Mouse (Mus musculus) CD8-positive naive resting alpha-beta T cell, adult 2 months (primary cell): ENCODE measurements at regions not wholly inside any gene's neighbourhood (a gene's known extent, or its start where the extent isn't known, plus 50 kb on each side); places are given as distances from the start of the nearest gene placed in this dataset.

Experiments
- DNase-seq, 2 experiments: peaks; one replicate each; pipeline ENCODE4 v3.0.0; 2022; ENCODE audit warnings: low read depth in 2 of 2, low spot score in 2 of 2

DNA sequence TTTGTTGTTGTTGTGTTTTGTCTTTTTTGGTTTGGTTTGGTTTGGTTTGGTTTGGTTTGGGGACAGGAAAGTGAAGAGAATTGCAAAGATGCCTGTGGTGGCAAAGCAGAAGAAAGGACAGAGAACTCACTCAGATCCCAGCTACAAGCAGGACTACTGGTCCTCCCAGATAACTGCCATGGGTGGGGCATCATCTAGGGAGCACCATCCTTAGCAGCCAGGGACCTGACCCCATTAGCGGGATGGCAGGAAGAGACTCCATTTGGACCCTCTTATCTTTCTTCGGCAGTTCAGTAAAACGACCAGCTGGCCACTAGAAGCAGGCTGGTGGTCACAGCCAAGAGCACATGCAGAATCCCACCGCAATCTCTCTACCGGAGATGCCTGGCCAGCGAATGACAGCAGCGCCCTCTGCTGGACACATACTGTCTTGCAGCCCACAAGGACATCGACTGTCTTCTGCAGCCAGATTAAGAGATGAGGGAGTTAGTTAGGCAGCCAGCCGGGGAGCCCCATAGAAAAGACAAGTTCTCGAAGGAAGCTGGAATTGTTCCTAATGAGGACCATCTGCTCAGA, 119.8 kb downstream of the Gm9195 start:
- peak; percentile 4 to 19 for DNase-seq

DNA sequence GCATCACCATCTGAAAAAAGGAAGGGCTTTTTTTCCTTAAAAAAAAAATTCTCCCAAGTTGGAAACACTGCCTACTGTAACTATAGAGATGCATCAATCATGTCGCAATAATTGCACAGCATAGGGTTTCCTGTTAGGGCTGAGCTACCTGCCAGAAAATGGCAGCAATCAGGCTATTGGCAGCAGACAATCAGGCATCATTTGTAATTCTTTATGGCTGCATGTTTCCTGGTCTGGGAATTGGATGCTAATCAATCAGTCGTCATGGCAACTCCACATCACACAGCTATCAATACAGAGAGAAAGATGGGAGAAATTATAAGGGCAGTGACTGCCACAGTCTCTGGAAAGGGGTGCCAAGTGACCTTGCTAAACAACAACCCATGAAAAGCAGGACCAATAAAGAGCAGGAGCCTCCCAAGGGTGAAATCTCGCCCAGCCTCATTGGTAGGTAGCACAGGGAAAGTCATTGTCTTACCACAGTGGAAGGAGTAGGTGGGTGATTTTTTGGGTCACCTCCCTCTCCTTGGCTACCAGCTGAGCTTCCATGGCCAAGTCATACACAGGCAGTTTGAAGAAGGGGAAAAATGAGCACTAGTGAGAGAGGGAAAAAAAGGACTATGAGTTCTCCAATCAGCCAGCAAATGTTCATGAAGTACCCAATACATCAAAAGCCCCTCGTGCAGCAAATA, 130.7 kb downstream of the Gm9195 start:
- DNase-seq = no peak

DNA sequence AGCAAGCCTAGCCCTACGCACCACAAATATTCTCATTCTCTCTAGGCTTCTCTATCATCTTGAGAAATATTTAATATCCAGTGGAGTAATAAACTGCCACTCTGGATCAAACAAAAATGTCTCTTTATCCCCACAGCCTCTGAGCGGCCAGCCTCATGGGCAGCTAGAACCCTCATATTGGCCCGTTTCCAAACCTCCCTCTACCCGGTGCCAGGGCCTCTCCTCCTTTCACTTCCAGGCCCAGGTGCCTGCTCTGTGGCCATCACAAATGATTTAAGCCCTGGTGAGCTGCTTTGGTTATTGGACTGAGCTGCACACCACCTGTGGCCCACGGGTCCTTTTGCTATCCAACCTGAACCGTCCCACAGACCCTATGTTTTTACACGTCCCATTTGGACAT, 131.5 kb downstream of the Gm9195 start:
- DNase-seq = no peak

DNA sequence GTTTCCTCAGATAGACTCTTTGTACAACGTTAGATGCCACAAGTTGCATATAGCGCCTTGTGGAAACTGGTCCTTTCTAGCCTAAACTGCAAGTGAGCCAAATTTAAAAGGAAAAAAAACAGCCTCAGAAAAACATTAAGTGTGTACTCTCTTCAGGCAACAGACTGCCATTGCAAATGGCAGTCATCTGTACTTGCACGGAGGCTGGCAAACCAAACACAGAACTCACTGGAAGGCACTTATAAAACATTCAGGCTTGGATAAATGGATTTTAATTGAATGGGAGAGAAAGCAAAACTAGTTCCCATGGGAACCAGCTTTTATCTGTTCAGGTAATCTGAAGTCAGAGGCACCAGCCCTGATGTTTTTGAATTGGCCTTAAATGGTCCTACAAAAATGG, 133.7 kb downstream of the Gm9195 start:
- no peak for DNase-seq

DNA sequence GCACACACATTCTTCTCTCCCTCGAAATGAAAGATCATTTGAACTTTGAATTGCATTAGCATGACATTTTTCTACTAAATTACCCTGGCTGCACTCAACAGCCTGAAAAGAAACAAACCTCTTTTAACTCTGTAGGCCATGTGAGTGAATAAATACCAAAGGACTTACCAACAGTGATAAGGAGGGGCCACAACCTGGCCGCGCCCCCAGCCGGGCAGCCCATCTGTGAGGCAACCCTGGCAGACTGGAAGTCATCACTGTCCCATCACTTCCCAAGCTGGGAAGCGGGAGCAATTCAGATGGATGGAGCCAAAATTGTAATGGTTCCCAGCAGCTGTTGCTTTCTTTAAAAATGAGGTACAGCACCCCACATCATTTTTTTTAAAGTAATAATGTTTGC, 149.5 kb downstream of the Gm9195 start:
- DNase-seq = no peak

DNA sequence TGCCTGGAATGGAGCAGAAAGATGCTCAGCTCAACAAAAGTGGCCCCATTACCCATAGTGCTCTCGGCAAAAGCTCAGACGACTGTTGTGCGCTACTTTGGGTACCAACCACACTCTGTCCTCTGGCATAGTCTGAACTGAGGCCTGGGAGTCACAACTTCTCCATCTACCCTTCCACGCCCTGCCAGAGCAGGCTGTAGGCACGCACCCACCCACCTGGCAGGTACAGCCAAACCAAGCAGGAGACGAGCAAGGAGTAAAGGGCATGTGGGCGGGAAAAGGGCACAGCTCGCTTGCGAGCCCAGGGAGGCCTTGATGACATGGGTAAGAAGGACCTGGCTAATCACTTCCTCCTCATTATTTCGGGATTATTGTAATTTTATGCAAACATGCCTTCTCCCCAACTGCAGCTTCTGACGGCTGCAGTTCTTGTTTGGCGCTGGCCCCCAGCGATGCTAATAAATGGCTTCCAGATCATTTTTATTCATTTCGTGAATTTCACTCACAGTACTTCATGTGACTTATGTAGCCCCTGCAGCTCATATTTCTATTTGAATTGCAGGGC, 150.0 kb downstream of the Gm9195 start:
- no peak for DNase-seq

DNA sequence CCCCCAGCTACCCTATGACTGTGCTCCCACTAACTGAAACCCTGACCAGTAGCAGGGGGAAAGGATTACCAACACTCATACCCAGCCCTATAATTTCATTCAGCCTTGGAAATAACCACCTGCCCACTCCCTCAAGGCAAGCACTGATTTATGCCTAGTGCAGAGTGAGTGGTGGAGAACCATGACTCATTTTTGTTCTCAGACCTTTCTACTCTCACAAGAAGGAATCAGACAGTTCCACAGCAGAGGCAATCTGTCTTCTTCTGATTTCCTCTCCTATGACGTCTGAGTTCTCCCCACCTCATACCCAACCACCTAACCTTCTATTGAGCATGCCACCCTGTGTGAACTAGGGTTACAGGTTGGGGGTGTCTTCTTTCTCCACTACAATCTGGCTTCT, 153.6 kb downstream of the Gm9195 start:
- no peak for DNase-seq

DNA sequence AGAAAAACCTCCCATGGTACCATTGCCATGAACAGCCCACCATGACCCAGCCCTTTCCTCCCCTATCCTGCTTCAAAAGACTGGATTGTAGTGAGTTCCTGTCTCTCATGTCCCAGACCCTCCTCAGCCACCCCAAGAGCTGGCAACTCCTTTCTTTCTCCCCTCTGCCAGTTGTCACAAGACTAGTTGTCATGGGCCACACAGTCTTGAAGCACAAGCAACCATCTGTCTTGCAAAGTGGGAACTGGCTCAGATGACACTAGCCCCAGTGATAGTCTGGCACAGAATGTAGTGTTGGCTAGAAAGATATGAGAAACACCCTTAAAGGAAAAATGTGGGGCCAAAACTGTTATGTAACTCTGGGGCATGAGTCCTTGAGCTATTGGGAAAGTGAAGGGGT, 187.8 kb downstream of the Gm9195 start:
- no peak for DNase-seq

DNA sequence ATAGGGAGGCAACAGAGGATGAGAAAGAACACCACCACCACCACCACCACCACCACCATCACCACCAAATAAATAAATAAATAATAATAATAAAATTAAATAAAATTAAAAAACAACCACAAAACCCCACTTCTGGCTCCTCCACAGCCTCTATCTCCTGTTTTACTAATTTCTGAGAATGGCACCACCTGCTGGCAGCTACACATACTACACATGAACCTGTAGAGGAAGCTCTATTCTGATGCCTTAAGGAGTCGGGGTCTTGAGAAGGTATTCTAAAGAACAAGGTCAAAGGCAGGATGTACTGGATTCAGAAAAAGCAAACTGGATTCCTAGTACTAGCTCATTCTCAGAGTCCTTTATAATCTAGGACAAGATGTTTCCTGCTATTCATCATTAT, 191.6 kb downstream of the Gm9195 start:
- DNase-seq = no peak

DNA sequence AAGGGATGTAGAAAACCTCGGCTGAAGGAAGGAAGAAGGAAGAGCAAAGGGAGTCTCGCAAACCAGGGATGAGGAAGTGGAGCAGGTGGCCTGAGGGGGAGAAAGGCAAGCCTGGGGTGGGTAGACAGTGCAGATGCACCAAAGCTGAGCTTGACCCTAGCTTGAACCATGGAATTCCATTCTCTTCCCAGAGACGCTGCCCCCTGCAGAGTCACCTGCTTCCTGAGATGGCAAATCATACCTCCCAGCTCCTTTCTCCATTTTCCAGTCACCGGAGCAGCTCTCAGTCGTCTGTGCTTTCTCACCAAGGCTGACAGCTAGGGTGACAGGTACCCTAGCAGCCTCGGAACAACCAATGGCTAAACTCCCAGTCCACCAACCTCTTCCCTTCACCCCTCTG, 197.0 kb downstream of the Gm9195 start:
- DNase-seq = no peak

DNA sequence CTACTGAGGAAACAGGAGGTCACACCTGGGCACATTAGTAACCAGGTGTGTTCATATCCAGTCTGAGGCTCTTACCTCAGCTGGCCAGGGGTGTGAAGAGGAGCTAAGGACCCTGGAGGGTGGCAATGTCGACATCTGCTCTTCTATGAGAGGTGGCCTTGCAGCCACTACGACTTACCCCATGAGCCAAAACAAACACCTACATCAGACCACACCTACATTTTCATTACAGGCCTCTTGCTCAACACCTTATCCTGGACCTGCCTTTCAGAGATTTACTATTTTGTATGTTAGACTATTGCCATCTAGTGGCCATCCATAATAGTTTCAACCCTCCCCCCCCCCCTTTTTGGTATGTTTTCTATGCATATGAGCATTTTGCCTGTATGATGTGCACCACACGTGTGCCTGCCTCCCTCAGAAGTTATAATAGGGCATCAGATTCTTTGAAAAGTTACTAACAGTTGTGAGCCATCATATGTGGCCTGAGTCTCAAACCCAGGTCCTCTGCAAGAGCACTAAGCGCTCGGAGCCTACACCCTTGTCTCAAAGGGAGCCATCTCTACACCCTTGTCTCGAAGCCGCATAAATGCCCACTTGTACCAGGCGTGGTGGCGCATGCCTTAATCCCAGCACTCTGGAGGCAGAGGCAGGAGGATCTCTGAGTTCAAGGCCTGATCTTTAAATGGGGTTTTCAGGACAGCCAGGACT, 197.8 kb downstream of the Gm9195 start:
- no peak for DNase-seq

DNA sequence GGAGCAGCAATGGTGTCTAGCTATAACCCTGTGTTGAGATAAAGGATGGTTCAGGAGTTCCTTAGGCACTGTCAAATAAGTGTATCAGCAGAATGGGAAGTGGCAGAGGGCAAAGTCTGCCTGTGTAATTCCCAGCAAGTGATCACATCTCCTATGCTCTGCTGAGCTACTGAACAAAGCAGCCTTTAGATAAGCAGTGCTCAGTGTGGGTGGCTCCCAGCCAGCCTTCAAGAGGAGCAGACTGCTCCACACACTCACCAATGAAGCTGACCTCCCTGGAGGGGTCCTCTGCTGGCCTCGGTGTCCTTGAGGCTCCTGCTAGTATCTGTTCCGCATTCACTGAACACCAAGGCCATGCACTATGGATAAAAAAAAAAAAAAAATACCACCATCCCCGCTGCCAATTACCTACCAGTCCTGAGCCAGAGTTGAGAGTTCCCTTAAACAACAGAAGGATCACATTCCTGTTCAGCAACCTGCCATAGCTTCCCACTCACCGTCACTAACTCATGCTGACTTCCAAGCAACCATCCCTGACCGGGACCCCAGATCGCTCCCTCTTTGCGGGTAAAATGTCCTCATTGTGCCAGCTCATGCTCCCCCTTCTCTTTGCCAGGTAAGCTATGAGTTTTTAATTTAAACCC, 198.9 kb downstream of the Gm9195 start:
- no peak for DNase-seq

DNA sequence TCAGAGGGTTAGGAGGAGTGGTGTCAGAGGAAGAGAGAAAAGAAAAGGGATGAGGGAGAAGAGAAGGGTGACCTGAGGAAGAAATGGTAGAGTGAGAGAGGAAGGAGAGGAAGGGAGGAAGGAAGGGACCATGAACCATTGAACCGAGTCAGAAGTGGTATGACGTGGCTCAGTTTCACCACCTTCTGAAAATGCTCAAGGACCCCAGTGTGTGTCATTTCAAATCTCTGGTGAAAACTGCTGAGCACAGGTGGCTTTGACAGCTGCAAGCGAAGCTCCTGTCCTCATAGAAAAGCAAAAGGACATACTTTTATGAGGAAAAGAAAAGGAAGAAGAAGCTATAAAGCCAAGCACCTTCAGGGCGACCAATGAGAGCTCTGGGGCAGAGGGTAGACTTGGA, 214.3 kb downstream of the Gm9195 start:
- no peak for DNase-seq

DNA sequence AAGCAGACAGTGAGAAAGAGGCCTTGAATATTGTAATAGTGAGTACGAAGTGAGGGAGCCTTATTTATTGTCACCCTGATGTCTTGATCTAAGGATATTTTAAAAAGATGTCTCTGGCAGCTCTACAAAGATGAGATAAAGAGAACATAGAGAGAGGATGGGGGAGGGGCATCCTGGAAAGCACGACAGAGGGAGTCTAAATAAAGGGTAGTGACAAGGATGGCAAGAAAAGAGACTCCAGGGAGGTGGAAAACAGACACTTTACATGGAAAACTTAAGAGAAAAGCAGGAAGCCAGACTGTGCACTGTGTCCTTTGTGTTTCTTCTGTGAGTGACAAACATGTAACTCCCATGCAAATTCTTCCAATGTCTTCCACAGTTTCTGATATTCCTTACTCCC, 232.4 kb downstream of the Gm9195 start:
- DNase-seq = no peak

DNA sequence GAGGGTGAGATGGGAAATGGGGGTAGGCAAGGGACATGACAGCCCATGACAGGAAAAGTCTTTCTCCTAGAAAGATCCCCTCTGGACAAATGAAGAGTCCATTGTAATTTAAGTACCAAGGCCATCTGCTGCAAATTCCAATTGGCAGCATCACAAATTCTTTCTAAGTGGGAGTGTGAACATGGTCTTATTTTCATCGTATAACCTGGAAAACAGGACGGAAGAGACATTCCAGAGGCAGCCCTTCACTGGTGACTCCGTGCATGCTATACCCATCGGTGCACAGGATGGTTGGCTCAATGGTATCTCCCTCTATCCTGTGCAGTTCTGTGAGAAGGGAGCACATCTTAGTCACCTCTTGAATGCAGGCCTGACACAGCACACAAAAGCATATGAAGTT, 249.8 kb downstream of the Gm9195 start:
- no peak for DNase-seq

DNA sequence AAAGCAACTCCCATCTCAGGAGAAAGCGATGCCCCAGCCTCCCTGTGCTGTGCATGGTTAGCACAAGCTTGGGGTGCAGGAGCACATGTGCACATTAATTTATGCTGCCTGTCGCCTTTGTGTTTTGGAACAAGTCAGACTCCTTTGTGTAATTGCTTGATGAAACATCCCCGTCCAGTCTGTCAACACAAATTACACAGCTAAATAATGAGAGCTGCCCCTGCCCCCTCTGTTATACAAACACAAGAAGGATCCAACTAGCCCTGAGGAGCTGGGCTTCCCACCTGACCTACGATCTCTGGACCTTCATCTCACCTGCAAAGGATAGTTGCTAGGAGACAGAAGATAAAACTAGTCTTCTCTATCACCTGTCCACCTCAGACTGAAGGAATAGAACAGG, 251.4 kb downstream of the Gm9195 start:
- DNase-seq = no peak

DNA sequence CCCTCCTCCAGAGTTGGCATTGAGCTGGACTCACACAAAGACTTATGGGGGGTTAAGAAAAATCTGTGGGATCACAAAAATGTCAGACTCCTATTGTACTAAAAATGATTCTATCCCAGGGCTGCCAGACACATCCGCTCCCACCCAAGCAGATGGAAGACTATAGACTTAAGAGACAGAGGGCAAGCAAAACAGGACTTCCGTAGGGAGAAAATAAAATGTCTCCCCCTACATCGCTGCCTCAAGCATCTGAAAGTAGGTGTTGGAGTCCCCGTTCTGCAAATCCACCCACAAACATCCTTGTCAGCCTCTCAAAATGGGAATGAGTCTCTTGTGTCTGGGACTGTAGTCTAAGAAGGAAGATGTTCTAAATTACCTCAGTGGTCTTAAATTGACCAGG, 253.3 kb downstream of the Gm9195 start:
- no peak for DNase-seq

DNA sequence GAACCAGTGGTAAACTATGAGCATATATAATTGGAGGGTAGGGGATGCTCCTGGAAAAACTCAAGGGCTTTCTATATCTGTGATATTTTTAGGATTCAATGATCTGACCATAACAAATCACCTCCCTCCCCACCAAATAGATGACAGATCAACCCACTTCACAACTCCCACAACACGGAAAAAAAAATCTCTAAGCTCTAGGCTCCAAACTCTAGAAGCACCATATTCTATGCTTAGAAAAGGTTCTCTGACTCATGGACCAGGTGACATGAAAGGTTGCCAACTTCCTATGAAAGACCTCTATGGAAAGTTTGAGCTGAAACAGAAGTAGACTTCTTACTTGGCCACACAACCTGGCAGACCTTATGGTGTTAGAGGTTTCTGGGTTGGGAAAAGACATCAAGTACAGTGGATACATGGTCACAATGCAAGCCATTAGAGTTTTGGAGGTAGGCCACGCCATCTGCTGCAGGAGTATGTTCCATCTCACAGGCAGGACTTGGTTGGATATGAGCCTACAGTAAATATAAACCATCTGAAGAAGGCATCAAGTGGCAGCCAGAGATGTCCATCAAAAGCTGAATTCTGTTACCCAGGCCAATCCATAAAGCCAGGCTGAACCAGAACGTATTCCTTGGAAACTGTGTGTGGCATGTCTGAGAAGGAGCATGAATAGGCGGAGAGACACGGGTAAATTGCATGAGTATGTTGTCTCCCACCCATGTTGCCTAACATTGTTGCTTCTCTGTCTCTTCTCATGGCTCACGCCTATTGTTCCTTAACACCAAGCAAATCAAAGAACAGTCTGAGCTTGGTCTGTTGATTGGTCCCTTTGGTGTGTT, 257.2 kb downstream of the Gm9195 start:
- no peak for DNase-seq

DNA sequence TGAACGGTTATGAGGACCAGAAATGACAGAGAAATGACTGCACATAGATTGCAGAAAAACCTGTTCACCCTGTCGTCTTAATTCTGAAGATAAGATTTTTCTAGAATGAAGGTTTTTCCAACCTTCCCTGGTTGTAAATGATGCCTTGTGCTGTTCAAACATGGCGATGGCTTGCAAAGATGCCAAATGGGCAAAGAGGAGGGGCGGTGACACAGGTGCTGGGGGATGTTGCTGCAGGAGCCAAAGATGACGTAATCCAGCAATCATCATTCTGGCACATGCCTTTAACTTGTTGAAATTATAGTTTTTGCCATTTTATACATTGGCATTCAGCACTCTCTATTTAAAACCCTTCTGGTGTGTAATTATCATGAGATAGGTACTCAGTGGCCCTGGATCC, 263.8 kb downstream of the Gm9195 start:
- no peak for DNase-seq

DNA sequence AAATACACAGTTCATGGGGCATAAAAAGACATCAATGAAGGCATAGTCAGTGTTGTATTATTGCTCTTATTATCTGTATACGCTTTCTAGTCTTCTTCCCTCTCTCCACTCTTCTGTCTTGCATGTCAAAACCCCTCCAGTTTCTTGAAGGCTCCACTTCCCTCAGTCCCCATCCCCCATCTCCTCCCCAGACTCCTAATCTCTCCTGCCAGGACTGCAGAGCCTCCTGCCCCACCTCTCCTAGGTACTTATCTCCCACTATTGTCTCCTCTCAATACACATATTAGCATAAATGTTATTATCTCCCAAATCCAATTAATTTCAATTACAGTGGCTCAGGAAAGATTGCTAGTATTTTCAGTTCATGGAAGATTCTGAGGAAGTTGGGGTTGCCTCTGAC, 264.2 kb downstream of the Gm9195 start:
- no peak for DNase-seq

DNA sequence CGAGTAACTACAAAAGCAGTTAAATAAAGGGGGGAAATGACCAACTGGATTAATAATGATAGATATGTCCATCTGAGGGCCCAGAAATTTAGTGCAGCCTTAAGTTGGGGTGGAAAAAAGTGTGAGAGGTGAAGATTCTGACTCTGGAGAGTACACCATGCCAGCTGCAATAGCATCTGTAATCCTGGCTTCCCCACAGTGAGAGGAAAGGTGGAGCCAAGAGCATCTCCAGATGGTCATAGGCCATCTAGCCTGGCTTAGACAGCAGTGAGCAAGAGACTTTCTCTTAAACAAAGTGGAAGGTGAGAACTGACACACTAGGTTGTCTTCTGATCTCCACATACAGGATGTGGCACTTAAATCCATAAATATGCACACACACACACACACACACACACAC, 264.7 kb downstream of the Gm9195 start:
- no peak for DNase-seq
